Mouse (Mus musculus) hindbrain, embryonic 15.5 days (tissue): ENCODE measurements around the gene Elmo2. TPM values are rescaled to one million over a fixed set of nuclear protein-coding genes. Genes with fewer than 3 reads are reported as not detected.

Source experiments
- ATAC-seq: fragments of 200-750 bp; cut with Nextera tagmentation; 2 replicates; pipeline ENCODE4 v1.8.0; 2017; ENCODE audit warnings: low read depth, moderate number of reproducible peaks, moderate TSS enrichment; ENCODE audit not compliant: low FRiP score
- H3K27ac ChIP-seq: fragments of 300-500 bp; sonication (generic); replicated peaks from 2 replicates; pipeline ENCODE4 v1.5.1; 2015; ENCODE audit warnings: mild to moderate bottlenecking, inconsistent platforms
- H3K27me3 ChIP-seq: fragments of 300-500 bp; sonication (generic); 2 replicates; pipeline ENCODE4 v1.6.1; 2015; ENCODE audit warnings: control low read depth, inconsistent platforms
- H3K36me3 ChIP-seq: fragments of 300-500 bp; sonication (generic); 2 replicates; pipeline ENCODE4 v1.6.1; 2015; ENCODE audit warnings: control low read depth, inconsistent platforms
- H3K4me1 ChIP-seq: fragments of 300-500 bp; sonication (generic); replicated peaks from 2 replicates; pipeline ENCODE4 v1.6.1; 2015; ENCODE audit warnings: control low read depth, inconsistent platforms
- H3K4me2 ChIP-seq: fragments of 300-500 bp; sonication (generic); 2 replicates; pipeline ENCODE4 v1.6.1; 2015; ENCODE audit warnings: moderate library complexity, mild to moderate bottlenecking, inconsistent platforms
- H3K4me3 ChIP-seq: fragments of 300-500 bp; sonication (generic); 2 replicates; pipeline ENCODE4 v1.5.1; 2015; ENCODE audit warnings: mild to moderate bottlenecking, inconsistent platforms
- H3K9ac ChIP-seq: fragments of 300-500 bp; sonication (generic); 2 replicates; pipeline ENCODE4 v1.6.1; 2015; ENCODE audit warnings: inconsistent platforms
- H3K9me3 ChIP-seq: fragments of 300-500 bp; sonication (generic); 2 replicates; pipeline ENCODE4 v1.6.1; 2016; ENCODE audit warnings: control low read depth, inconsistent platforms
- WGBS: fragments of 180-500 bp; shearing (Covaris S2); methylation state at CpG from one replicate; pipeline ENCODE4 v1.1.7; 2015; 5-methylcytosine and 5-hydroxymethylcytosine counted together
- polyA plus RNA-seq: library from polyadenylated mRNA; unstranded; fragments of >200 nt; fragmentation: Nextera tagmentation; extraction: Ambion mirVana; gene quantifications from 2 replicates; pipeline ENCODE4 v1.2.1, GENCODE M21; 2015

The Elmo2 gene
- polyA plus RNA-seq, 1 experiment from 2014 or later: 101 TPM

DNA sequence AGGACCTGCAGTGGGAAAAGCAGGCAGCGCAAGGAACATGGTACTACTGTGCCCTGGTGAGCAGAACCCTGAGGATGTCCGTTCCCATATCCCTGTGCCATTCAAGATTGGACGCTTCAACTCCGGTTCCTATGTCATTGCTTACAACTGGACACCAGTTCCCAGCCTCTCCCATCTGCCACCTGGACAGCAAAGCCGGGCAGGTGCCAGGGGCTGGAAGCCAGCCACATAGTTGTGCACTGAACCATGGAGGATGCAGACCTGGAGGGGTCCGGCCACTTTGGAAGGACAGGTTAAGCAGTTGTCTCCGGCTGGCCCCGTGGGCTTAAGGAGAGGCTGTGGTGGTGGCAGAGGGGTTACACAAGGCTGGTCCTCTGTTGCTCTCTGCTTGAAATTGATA, 73.9 kb downstream of the Elmo2 start:
- peaks cover 32% of the 10 kb centered on the region for H3K4me1 ChIP-seq
- H3K4me3 ChIP-seq: no peak overlapping the region
- no peak overlapping the region for H3K4me2 ChIP-seq
- H3K9ac ChIP-seq: no peak overlapping the region
- no peak for ATAC-seq
- no peaks in the 10 kb centered on the region for H3K9me3 ChIP-seq
- no peaks in the 10 kb centered on the region for H3K36me3 ChIP-seq
- 58% methylated on average over 8 of the region's 8 CpGs for WGBS
- peaks cover 9% of the 10 kb centered on the region; the same call in 1 of the 2 replicates for H3K27me3 ChIP-seq
- no peak overlapping the region for H3K27ac ChIP-seq

DNA sequence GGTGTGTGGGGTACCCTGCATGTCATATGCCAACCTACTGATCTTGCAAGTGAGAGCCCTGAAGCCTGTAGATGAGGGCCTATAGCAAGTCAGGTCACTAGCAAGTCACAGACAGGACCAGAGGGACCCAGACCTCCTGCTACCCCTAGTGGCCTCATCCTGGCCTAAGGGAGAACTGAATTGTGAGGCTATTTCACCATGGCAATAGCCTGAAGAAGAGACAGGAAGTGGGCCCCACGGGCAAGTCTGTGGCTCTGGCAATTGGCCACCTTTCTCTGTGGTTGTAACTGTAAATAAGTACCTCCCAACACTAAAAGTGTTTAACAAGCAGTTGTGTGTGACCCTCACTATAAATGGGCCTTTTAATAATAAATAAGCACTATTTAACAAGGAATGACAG, 75.4 kb downstream of the Elmo2 start:
- no peak overlapping the region for H3K9ac ChIP-seq
- peaks cover 6% of the 10 kb centered on the region; the same call in 1 of the 2 replicates for H3K27me3 ChIP-seq
- H3K4me2 ChIP-seq: no peak overlapping the region
- H3K36me3 ChIP-seq: no peaks in the 10 kb centered on the region
- 35% methylated on average over 1 of the region's 1 CpGs for WGBS
- peaks cover 25% of the 10 kb centered on the region for H3K4me1 ChIP-seq
- H3K9me3 ChIP-seq: no peaks in the 10 kb centered on the region
- ATAC-seq: no peak
- no peak overlapping the region for H3K4me3 ChIP-seq
- H3K27ac ChIP-seq: no peak overlapping the region

DNA sequence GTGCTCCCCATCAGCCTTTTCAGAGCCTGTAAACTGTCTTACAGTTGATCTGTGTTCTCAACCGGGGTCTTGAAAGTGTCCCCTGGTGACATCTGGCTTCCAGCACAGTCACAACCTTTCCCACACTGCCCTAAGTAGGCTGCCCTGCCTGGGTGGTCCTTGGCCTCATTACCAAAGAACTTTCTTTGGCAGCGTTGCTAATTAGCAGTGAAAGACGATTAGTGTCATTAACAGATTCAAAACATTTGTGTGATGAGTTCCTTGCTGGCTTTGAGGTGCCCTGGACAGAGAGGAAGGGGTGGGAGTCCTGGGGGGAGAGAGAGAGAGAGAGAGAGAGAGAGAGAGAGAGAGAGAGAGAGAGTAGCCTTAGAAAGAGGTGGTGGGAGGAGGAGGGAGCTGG, 77.3 kb downstream of the Elmo2 start:
- Histone ChIP-seq H3K4me2 (no peak overlapping the region), H3K27ac (no peak overlapping the region), H3K9ac (no peak overlapping the region), H3K27me3 (peaks cover 6% of the 10 kb centered on the region; the same call in 1 of the 2 replicates), H3K36me3 (no peaks in the 10 kb centered on the region), H3K9me3 (no peaks in the 10 kb centered on the region), H3K4me1 (peaks cover 19% of the 10 kb centered on the region), H3K4me3 (no peak overlapping the region)
- ATAC-seq: no peak
- 10% methylated on average over 3 of the region's 3 CpGs for WGBS

DNA sequence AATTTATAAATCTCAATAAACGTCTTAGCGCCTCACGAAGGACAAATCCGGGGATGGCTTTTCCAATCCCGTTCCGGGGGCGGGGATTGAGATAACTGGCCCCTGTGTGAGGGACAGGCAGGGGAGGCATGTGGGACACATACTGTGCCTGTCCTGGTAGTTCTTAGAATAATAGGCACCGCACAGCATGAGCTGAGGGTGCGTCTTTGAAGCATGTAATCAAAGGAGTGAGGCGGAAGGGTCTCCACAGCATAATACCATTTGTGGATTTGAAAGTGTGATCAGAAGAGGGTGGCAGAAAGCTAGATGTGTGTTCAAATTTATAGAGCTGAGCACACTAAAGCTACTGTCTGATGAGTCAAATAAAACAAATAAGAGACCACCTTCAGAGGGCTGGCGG, 79.9 kb downstream of the Elmo2 start:
- Histone ChIP-seq H3K9ac (no peak overlapping the region), H3K27me3 (0 out of 2 replicates have a peak, but pooled peaks cover 3% of the 10 kb centered on the region), H3K4me3 (no peak overlapping the region), H3K4me2 (no peak overlapping the region), H3K9me3 (no peaks in the 10 kb centered on the region), H3K4me1 (peaks cover 34% of the 10 kb centered on the region), H3K27ac (no peak overlapping the region), H3K36me3 (no peaks in the 10 kb centered on the region)
- WGBS: 17% methylated on average over 11 of the region's 11 CpGs
- ATAC-seq: no peak

DNA sequence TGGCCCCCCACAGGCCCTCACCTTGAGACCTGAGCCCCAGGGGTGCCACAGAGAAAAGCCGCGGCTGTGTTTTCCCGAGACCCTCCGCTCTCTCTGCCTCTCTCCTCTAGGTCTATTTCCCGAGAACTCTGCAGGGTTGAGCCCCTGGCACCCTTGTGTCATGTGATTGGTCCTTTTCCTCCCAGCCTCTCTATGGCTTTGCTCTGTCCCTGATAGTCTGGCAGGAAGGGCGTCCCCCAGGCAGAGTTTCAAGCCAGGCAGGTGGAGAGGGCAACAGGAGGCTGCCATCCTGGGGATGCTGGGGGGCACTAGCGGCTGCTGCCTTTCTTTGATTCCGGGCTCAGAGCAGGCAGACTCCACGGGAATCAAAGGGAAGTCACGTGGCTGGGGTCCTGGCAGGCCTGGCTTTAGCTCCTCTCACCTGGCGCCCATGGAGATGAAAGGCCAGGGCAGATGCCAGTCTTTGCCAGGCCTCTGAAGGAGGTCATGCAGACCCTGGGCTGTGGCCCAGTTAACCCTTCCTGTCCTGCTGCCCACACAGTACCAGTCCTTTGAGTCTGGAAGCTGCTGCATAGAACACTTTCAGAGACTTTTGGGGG, 83.1 kb downstream of the Elmo2 start:
- Histone ChIP-seq H3K36me3 (no peaks in the 10 kb centered on the region), H3K4me3 (no peak overlapping the region), H3K27me3 (peaks cover 23% of the 10 kb centered on the region), H3K27ac (peak overlapping the region; percentile 73), H3K9ac (no peak overlapping the region), H3K4me2 (peak overlapping the region; percentile 37), H3K9me3 (no peaks in the 10 kb centered on the region), H3K4me1 (peaks cover 33% of the 10 kb centered on the region)
- 0 out of 2 replicates have a peak, but pooled peaks have one; percentile 32 for ATAC-seq
- 6% methylated on average over 11 of the region's 11 CpGs for WGBS

DNA sequence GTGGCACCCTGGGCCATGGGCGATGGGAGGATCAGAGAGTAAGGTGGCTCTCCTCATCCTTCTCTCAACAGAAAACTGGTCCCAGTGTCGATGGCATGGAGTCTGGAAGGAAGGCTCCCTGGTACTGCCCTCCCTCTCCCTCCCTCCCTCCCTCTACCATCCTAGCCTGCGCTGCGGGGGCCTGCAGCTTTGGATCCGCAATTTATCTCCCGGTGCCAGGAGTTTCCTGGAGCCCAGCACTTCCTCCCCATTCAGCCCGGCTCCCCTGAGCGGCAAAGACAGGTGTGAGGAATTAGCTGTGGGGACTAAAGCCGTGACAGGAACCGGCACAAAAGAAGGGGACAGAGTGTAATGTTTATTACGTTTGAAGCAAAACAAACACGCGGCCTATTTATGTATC, 83.7 kb downstream of the Elmo2 start:
- H3K4me3 ChIP-seq: no peak overlapping the region
- H3K36me3 ChIP-seq: no peaks in the 10 kb centered on the region
- H3K27me3 ChIP-seq: peaks cover 27% of the 10 kb centered on the region
- H3K27ac ChIP-seq: peak overlapping the region; percentile 73; the same call in 1 of the 2 replicates
- peaks cover 33% of the 10 kb centered on the region for H3K4me1 ChIP-seq
- peak overlapping the region; percentile 37 for H3K4me2 ChIP-seq
- ATAC-seq: no peak; the same call in 1 of the 2 replicates
- H3K9me3 ChIP-seq: no peaks in the 10 kb centered on the region
- 0 out of 2 replicates have a peak overlapping the region, but pooled peaks have one; percentile 4 for H3K9ac ChIP-seq
- 3% methylated on average over 12 of the region's 13 CpGs for WGBS

DNA sequence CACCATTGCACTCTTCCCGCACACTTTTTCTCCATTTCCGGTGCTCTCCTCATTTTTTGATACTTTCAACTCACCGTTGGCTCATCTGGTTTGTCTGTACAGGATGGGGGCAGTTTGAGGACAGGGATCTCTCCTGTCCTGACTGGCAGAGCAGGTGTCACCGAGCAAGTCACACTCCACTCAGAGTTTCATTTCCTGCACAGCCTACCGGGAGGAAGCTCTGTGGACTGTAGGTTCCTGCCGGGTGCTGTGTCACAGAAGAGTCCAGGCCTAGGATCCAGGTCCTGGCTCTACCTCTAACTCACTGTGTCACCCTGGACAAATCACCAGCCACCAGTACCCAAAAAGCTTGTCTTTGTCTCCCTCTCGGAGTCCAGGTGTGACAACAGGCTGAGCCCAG, 84.5 kb downstream of the Elmo2 start:
- 65% methylated on average over 7 of the region's 7 CpGs for WGBS
- Histone ChIP-seq H3K4me2 (no peak overlapping the region), H3K27ac (peak overlapping the region; percentile 73; the same call in 1 of the 2 replicates), H3K9ac (0 out of 2 replicates have a peak overlapping the region, but pooled peaks have one; percentile 4), H3K4me1 (peaks cover 26% of the 10 kb centered on the region), H3K27me3 (peaks cover 32% of the 10 kb centered on the region), H3K4me3 (no peak overlapping the region), H3K9me3 (no peaks in the 10 kb centered on the region), H3K36me3 (no peaks in the 10 kb centered on the region)
- no peak for ATAC-seq

DNA sequence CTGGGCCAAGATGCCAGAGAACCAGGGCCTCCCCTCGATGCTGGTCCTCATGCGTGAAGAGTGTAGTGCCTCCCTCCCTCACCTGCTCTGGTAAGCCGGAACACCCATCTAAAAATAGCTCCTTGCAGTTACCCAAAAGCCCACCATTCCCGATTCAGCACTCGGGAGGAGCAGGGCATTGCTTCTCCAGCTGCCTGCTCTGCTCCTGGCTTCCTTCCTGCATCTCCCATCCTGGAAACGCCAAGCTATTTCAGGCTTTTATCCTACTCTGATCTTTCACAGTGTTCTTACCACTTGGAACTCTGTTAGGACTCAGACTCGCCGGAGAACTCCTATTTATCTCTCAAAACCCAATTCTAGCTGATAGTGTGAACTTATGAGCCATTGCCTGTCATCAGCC, 85.9 kb downstream of the Elmo2 start:
- Histone ChIP-seq H3K4me1 (peaks cover 28% of the 10 kb centered on the region), H3K27ac (no peak overlapping the region)
- 47% methylated on average over 8 of the region's 8 CpGs for WGBS

DNA sequence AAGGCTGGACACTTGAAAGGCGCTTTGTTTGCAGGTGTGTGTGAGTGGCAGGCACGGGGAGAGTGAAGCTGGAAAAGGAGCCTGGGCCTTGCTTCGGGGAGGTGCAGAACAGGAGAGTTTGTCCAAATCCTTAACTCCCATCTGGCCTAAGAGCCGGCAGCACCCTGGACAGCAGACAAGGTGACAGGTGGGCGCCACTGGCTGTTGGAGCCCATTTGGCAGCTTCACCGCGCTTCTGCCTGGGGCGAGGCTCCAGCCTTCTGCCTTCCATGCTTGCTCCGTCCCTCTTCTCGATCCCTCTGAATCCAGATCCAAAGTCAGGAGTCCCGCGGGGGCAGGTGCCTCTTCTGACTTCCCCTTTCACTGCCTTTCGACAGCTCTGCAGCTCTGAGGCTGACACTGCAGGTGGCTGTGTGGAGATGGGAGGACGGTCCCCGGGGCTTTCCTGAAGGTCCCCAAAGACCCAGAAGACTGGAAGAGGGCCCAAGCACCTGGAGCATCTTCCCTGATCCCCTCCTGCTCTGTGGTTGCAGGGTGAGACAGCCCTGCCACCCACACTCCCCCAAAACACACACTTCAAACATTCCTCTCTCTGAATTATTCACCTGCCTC, 86.6 kb downstream of the Elmo2 start:
- no peak overlapping the region for H3K4me3 ChIP-seq
- no peak overlapping the region for H3K27ac ChIP-seq
- no peak overlapping the region for H3K9ac ChIP-seq
- no peaks in the 10 kb centered on the region for H3K36me3 ChIP-seq
- H3K27me3 ChIP-seq: peaks cover 45% of the 10 kb centered on the region
- peaks cover 35% of the 10 kb centered on the region for H3K4me1 ChIP-seq
- H3K4me2 ChIP-seq: no peak overlapping the region
- WGBS: 28% methylated on average over 15 of the region's 15 CpGs
- H3K9me3 ChIP-seq: no peaks in the 10 kb centered on the region
- no peak for ATAC-seq

More for the DNA sequence above, 85.9 kb downstream of the Elmo2 start:
- H3K4me3 ChIP-seq: no peak overlapping the region
- ATAC-seq: no peak
- H3K4me2 ChIP-seq: no peak overlapping the region
- H3K27me3 ChIP-seq: peaks cover 43% of the 10 kb centered on the region
- no peaks in the 10 kb centered on the region for H3K36me3 ChIP-seq
- H3K9me3 ChIP-seq: no peaks in the 10 kb centered on the region
- no peak overlapping the region for H3K9ac ChIP-seq

DNA sequence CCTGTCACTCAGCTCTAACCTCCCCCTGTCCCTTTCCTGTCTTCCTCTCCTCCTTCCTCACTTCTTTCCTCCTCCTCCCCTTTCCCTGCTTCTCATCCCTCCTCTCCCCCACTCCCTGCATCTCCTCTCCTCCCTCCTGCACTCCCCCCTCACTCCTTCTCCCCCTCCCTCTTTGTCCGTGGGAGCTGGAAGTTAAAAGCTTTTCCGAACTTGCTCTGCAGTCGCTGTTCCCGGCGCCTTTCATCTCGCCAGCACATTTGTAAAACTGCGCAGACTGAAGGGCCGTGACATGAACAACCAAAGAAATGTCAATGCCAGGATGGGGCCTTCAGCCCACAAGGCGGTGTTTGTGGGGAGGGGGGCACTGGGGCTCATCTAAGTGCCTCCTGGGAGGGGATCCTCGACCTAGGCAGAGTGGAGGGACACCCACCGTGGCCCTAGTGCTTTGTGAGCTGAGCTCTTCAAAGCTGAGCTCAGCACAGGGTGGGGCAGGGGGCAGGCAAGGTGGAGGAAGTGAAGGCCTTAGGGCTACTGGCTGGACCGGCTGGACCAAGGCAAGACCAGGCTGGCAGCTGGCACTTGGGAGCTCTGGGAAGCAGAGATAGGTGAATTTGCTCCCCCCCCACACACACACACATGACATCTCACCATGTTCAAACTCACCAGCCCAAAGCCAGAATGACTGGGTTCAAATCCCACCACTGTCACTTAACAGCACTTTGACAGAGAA, 87.7 kb downstream of the Elmo2 start:
- no peaks in the 10 kb centered on the region for H3K36me3 ChIP-seq
- ATAC-seq: no peak
- H3K4me2 ChIP-seq: no peak overlapping the region
- H3K4me1 ChIP-seq: peaks cover 43% of the 10 kb centered on the region
- H3K27me3 ChIP-seq: peaks cover 45% of the 10 kb centered on the region
- no peak overlapping the region for H3K27ac ChIP-seq
- H3K4me3 ChIP-seq: no peak overlapping the region
- H3K9me3 ChIP-seq: no peaks in the 10 kb centered on the region
- WGBS: 4% methylated on average over 12 of the region's 12 CpGs
- no peak overlapping the region for H3K9ac ChIP-seq
